Mouse (Mus musculus) bone marrow macrophage, adult 2 months (primary cell): ENCODE results near the gene Luc7l. TPM values are rescaled to one million over a fixed set of nuclear protein-coding genes. Genes with fewer than 3 reads are reported as not detected.
"Not testable (repeated sequence)": the region's sequence is repeated elsewhere in the genome, so short reads cannot be mapped to it uniquely, and the experiment has no call there.

Experiments used
- H3K27ac ChIP-seq: 2 replicates; pipeline ENCODE4 v1.5.1; 2012; ENCODE audit warnings: low read depth, low read length; ENCODE audit not compliant: insufficient read depth
- H3K4me1 ChIP-seq: 2 replicates; pipeline ENCODE4 v1.6.1; 2012; ENCODE audit warnings: low read length; ENCODE audit not compliant: control insufficient read depth, insufficient read depth
- H3K4me3 ChIP-seq: 2 replicates; pipeline ENCODE4 v1.5.1; 2012; ENCODE audit warnings: mild to moderate bottlenecking, low read length, moderate library complexity; ENCODE audit not compliant: insufficient read depth
- CTCF ChIP-seq: IDR thresholded peaks from 2 replicates; pipeline ENCODE4 v1.5.1; 2012; ENCODE audit warnings: low read depth, mild to moderate bottlenecking, low read length, moderate library complexity
- POLR2A ChIP-seq: IDR thresholded peaks from 2 replicates; pipeline ENCODE4 v1.6.1; 2012; ENCODE audit warnings: mild to moderate bottlenecking, low read depth, low read length, borderline replicate concordance
- polyA plus RNA-seq: library from polyadenylated mRNA; stranded (reverse); fragments of >200 nt; gene quantifications from 2 replicates; pipeline ENCODE4 v1.2.4, GENCODE M21; 2012; ENCODE audit not compliant: missing spikeins, insufficient read depth, insufficient read length

Gene Luc7l
- polyA plus RNA-seq, 1 experiment = 37.4 TPM

GRCm38 (mm10) chr17:26251886-26252538 is 684 bp upstream of the Luc7l start:
- peak overlapping the region; percentile 86 for H3K27ac ChIP-seq
- no peak for TF ChIP-seq POLR2A
- TF ChIP-seq CTCF = no peak
- H3K4me1 ChIP-seq = peaks cover 15% of the 10 kb centered on the region
- H3K4me3 ChIP-seq = peak overlapping the region; percentile 82; the same call in 1 of the 2 replicates

GRCm38 (mm10) chr17:26253399-26253798 is 703 bp downstream of the Luc7l start:
- no peak for TF ChIP-seq POLR2A
- no peak for TF ChIP-seq CTCF
- peaks cover 15% of the 10 kb centered on the region for H3K4me1 ChIP-seq
- H3K27ac ChIP-seq = peak overlapping the region; percentile 86
- H3K4me3 ChIP-seq = peak overlapping the region; percentile 82

GRCm38 (mm10) chr17:26255313-26255712 is 2.6 kb downstream of the Luc7l start:
- H3K4me3 ChIP-seq = no peak overlapping the region
- peaks cover 15% of the 10 kb centered on the region for H3K4me1 ChIP-seq
- no peak overlapping the region for H3K27ac ChIP-seq
- TF ChIP-seq POLR2A = no peak
- TF ChIP-seq CTCF = no peak

DNA sequence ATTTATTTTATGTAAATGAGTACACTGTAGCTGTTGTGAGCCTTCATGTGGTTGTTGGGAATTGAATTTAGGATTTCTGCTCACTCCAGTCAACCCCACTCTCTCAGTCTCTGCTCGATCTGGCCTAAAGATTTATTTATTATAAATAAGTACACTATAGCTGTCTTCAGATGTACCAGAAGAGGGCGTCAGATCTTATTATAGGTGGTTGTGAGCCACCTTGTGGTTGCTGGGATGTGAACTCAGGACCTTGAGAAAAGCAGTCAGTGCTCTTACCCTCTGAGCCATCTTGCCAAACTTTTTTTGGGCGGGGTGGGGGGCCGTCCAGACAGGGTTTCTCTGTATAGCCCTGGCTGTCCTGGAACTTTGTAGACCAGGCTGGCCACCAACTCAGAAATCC is 9.1 kb downstream of the Luc7l start:
- Histone ChIP-seq H3K4me1 (no peaks in the 10 kb centered on the region), H3K4me3 (no peak overlapping the region), H3K27ac (no peak overlapping the region)
- TF ChIP-seq CTCF (no peak), POLR2A (no peak)

- Histone ChIP-seq H3K4me3 (no peak overlapping the region), H3K4me1 (no peaks in the 10 kb centered on the region), H3K27ac (no peak overlapping the region)
- TF ChIP-seq CTCF (no peak), POLR2A (no peak)
Observed at GRCm38 (mm10) chr17:26262384-26262783, 9.7 kb downstream of the Luc7l start.

DNA sequence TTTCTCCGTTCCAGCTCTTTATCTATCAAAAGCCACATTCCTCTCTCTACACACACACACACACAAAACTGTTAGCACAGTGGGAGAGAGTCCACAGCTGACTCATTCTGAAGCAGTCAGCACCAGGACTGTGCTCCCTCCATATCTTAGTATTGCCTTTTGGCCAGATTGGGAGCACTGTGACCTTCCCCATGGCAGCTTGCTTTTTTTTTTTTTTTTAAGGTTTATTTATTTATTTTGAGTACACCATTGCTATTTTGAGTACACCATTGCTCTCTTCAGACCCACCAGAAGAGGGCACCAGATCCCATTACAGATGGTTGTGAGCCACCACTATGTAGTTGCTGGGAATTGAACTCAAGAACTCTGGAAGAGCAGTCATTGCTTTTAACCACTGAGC is 16.2 kb downstream of the Luc7l start:
- Histone ChIP-seq H3K4me1 (no peaks in the 10 kb centered on the region), H3K4me3 (no peak overlapping the region), H3K27ac (no peak overlapping the region)
- TF ChIP-seq CTCF = no peak
- no peak for TF ChIP-seq POLR2A

- not testable (repeated sequence) for H3K27ac ChIP-seq, H3K4me3 ChIP-seq, H3K4me1 ChIP-seq
Observed at GRCm38 (mm10) chr17:26269577-26269976, 16.9 kb downstream of the Luc7l start.

GRCm38 (mm10) chr17:26272586-26272985 is 19.9 kb downstream of the Luc7l start:
- no peak for TF ChIP-seq CTCF
- H3K27ac ChIP-seq = no peak overlapping the region
- no peaks in the 10 kb centered on the region for H3K4me1 ChIP-seq
- H3K4me3 ChIP-seq = no peak overlapping the region

DNA sequence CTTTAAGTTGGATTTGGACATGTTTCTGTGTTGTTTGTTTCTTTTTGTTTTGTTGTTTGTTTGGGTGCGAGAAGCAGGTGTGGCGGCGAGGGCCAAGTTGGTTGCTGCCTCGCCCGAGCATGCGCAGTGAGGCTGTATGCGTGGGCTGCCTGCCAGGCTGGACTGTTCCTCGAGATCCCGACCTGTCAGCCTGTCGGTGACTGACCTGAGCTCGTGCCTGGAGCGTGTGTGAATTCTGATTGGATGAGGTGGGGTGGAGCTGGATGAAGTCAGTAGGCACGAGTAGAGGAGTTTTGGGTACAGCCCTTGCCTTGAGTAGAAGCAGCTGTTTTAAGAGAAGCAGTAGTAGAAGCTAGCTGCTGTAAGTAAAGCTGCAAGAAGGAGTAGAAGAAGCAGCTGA is 23.2 kb downstream of the Luc7l start:
- Histone ChIP-seq H3K4me1 (no peaks in the 10 kb centered on the region), H3K4me3 (no peak overlapping the region), H3K27ac (no peak overlapping the region)
- TF ChIP-seq POLR2A (no peak), CTCF (no peak)

- no peak for TF ChIP-seq CTCF
- TF ChIP-seq POLR2A = no peak
- no peak overlapping the region for H3K27ac ChIP-seq
- H3K4me1 ChIP-seq = no peaks in the 10 kb centered on the region
- H3K4me3 ChIP-seq = no peak overlapping the region
Observed at GRCm38 (mm10) chr17:26276711-26277110, 24.0 kb downstream of the Luc7l start.

DNA sequence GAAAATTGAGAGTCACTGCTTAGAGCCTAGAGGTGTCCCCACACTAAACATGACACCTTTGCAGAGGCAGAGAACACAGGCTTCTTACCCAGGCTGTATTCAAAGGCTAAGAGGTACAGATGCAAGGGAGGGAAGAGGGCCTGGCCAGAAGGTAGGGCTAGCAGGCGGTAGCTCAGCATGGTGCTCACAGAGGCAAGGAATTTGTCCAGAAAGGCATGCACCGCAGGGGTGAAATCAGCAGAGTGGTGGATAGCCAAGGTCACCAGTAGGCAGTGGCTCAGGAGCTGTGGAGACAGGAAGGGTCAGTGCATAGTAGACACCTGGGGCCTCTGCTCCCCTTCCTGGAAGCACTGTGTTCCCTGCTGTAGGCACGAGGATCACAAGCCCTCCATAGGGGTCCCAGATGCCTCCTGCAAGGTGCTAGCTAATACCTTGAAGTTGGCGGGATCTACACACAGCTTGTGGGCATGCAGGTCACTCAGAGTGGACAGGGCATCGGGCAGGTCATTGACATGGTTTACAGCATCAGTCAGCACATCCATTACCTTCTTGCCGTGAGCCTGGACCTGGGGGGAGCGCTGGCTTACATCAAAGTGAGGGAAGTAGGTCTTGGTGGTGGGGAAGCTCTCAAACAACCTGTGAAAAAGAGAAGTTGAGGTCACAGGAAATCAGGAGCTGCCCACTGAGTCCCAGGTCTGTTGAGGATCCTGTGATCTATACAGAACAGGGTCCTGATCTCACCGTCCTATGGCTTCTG is 33.7 kb downstream of the Luc7l start:
- Histone ChIP-seq H3K4me1 (no peaks in the 10 kb centered on the region), H3K27ac (no peak overlapping the region), H3K4me3 (no peak overlapping the region)
- TF ChIP-seq CTCF (no peak), POLR2A (no peak)
